Mouse (Mus musculus) left cerebral cortex, postnatal 25 days (tissue): ENCODE results near the gene Nyap1. TPM values are rescaled to one million over a fixed set of nuclear protein-coding genes. Genes with fewer than 3 reads are reported as not detected.
A peak's percentile ranks its signal among the peaks of the same experiment; 100 is the strongest.
"Not testable (repeated sequence)": the region's sequence is repeated elsewhere in the genome, so short reads cannot be mapped to it uniquely, and the experiment has no call there.

ENCODE experiments used
- DNase-seq, 2 experiments: peaks; one replicate each; pipeline ENCODE4 v3.0.0; 2022; ENCODE audit warnings: low spot score in 2 of 2, mixed read lengths in 1 of 2
- intact Hi-C: fragments of 180-260 bp; cut with DNase I; formaldehyde crosslinking; loops from one replicate; pipeline ENCODE4 v1.15.1; 2025
- total RNA-seq, 2 experiments: library from RNA; stranded (reverse); gene quantifications; 2 replicates each; pipeline ENCODE4 v1.2.3; 2021

The Nyap1 gene
- total RNA-seq, 2 experiments from 2014 or later: 69.0 to 73.4 TPM

GRCm38 (mm10) chr5:137748130-137748770 lies 6.8 kb upstream of the Nyap1 start:
- intact Hi-C loops: no loop called here
- DNase-seq: no peak

DNA sequence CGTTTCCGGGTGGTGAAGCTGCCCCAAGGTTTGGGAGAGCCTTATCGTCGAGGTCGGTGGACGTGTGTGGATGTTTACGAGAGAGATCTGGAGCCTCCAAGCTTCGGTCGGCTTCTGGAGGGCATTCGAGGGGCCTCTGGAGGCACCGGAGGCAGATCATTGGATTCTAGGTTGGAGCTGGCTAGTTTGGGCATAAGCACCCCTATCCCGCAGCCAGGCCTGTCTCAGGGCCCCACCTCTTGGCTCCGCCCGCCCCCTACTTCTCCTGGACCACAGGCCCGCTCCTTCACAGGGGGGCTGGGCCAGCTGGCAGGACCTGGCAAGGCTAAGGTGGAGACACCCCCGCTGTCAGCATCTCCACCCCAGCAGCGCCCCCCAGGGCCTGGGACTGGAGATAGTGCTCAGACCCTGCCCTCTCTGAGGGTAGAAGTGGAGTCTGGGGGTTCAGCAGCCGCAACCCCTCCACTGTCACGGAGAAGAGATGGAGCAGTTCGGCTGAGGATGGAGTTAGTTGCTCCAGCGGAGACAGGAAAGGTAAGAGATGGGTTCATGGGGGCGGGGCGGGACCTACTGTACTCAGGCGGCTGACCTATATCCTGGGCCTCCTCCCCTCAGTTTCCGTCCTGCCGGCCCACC lies 6.0 kb upstream of the Nyap1 start:
- intact Hi-C loops: no loop called here
- no peak for DNase-seq

GRCm38 (mm10) chr5:137746851-137747325 lies 5.5 kb upstream of the Nyap1 start:
- DNase-seq: no peak
- intact Hi-C loops: no loop called here

DNA sequence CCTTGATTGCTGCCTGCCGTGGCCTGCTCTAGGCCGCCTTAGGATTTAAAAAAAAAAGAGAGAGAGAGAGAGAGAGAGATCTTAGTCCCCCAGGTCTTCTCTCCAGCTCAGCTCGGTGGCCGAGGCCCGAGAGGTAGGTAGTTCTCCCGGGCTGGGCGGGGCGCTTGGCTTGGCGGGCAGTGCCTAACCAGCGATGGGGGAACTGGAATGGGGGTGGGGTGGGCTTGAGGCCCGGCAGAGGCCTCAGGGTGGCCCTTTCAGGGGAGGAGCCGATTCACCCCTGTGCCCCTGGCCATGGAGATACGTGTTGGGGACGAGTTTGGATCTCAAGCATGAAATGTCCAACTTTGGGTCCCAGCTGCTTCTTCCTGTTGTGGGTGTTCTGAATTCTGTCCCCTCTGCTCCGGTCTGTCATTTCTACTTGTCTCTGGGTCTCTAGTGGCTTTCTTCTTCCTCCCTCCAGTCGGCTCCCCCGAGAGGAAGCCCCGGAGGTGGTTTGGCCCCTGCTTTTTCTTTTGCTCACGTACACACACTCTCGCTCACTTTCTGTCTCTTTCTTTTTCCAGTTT lies 5.0 kb upstream of the Nyap1 start:
- intact Hi-C loops: no loop called here
- no peak for DNase-seq

GRCm38 (mm10) chr5:137745214-137746171 lies 4.1 kb upstream of the Nyap1 start, which contains the start of gene Tsc22d4:
Gene Tsc22d4, plus strand, starts transcription at chr5:137745730.
- intact Hi-C loops: no loop called here
- DNase-seq: peak; percentile 87 to 93

DNA sequence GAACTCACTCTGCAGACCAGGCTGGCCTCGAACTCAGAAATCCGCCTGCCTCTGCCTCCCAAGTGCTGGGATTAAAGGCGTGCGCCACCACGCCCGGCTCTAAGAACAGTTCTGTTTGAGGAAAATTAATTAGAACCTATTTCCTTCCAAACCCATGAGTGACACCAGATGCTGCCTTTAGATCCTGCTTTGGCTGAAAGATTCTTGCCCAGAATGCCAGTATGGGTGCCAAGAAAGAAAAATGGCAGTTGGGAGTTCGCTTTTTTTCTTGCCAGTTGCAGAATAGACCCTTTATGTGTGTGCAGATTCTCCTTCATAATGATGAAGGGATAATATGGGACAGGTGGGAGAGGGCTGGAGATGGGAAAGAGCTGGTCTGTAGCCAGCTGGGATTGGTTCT lies 2.8 kb upstream of the Nyap1 start:
- DNase-seq: no peak

GRCm38 (mm10) chr5:137742836-137743235 lies 1.4 kb upstream of the Nyap1 start:
- DNase-seq: no peak
- intact Hi-C loops: no loop called here

More for the DNA sequence above, 2.8 kb upstream of the Nyap1 start:
- intact Hi-C loops: no loop called here

GRCm38 (mm10) chr5:137742048-137742447 lies 641 bp upstream of the Nyap1 start:
- intact Hi-C loops: no loop called here

DNA sequence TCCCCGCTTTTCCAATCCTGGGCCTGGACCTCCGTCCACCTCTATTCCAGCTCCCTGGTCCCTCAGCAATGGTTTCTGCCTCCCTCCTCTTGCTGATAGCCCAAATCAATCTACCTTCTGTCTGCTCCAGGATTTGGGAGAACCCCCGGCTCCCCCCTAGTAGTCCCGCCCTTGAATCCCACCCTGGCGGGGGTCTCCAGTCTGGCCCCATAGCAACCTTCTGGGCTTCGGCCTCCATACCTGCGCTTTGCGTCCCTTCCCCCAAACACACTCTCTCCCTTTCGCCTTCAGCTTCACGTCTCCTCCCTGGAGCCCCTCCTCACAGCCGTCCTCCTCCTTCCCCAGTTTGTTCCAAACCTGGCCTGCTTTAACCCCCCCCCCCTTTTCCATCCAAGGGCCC lies 901 bp downstream of the Nyap1 start:
- intact Hi-C loops: loop anchor here (2.0 kb wide), 1 partner anchor 56 kb away; the partner anchor contains the start of gene Agfg2
- no peak for DNase-seq

More at GRCm38 (mm10) chr5:137742048-137742447, 641 bp upstream of the Nyap1 start:
- DNase-seq: no peak

- intact Hi-C loops: no loop called here
Observed at GRCm38 (mm10) chr5:137739471-137739870, 1.9 kb downstream of the Nyap1 start.

GRCm38 (mm10) chr5:137738516-137738915 lies 2.9 kb downstream of the Nyap1 start:
- intact Hi-C loops: no loop called here
- peak in 1 of 2 experiments; percentile 55 for DNase-seq

More at GRCm38 (mm10) chr5:137739471-137739870, 1.9 kb downstream of the Nyap1 start:
- no peak for DNase-seq

DNA sequence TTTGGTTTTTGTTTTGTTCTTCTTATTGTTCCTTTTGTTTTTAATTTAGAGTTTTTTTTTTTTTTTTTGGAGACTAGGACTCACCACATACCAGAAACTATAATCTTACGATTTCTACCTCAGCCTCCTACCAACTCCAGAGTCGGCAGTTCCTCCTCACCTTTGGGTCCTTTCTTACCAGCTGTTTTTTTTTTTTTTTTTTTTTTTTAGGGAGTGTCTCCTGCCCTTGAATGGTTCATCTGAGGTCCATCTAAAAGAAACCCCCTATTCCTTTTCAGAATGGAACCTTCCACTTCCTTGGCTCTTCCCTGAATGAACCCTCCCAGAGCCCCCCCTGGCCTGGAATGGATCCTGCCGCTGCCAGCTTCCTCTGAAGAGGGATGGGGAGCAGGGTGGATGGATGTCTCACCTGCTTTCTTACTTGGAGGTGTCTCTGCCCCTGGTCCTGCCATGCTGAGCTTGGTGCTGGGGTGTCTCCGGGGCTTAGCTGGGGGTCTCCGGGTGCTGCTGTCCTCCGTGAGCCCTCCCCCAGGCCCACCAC lies 3.9 kb downstream of the Nyap1 start:
- DNase-seq: peak in 1 of 2 experiments; percentile 61
- intact Hi-C loops: no loop called here

DNA sequence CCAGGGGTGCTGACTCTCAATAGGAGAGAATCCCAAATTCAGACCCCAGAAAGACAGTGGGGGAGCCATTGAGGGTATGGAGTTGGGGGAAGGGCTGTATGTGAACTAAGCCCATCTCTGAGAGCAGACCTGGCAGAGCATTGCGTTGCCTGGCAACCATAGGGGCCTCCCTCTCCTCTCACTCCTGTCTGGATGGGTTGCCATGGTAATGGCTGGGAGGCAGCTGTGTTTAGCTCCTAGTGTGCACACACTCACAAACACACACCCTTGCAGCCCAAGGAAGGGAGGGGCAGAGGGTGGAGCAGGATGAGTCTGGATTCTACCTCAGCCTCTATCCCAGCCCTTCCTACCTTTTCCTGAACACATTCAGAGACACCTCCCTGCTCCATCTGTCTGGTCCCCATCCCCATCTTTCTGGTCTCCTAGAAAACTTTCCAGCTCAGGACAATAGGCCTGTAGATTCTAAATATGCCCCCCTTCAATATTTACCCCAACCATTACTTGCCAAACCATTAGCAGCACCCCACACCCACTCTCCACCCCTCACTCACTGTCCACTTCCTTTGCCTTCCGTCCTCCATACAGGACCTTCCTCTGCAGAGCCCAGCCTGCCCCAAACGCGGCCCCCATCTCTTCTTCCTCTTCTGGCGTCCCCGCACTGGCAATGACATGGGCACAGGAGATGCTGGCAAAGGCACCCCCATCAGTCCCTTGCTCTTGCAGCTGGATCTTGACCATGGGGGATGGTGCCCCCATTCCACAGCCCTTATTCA lies 6.9 kb downstream of the Nyap1 start:
- peak; percentile 91 to 98 for DNase-seq
- intact Hi-C loops: no loop called here

- DNase-seq: no peak
- intact Hi-C loops: no loop called here
Observed at GRCm38 (mm10) chr5:137733638-137734288, 7.6 kb downstream of the Nyap1 start.

DNA sequence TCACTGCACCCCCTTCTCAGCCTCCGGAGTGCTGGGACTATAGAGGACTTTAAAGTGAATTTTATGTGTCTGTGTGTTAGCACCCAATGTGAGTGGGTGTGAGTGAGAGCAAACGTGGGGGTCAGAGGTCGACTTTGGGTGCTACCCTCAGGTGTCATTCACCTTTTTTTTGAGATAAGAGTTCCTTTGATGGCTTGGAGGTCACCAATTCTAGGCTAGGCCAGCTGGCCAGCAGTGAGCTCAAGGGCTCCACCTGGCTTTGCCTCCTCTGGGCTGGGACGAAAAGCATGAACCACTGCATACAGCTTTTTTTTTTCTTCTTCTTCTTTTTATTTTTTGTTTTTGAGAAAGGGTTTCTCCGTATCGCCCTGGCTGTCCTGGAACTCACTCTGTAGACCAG lies 14.6 kb downstream of the Nyap1 start:
- DNase-seq: no peak
- intact Hi-C loops: no loop called here

DNA sequence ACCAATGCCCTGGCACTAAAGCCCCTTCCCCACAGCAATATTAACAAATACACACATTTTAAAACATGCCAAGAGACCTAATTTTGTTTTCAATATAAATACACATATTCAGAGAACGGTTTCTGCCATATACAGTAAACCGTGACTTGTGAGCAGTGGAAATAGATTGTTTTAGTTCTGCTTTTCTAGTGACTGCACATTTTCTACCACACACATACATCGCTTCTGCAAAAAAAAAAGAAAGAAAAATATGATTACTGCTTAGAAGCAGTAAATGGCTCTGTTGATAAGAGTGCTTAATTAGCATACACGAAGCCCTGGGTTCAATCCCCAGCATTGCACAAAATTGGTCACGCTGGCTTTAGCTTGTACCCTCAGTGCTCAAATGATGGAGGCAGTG lies 17.6 kb downstream of the Nyap1 start:
- DNase-seq: no peak
- intact Hi-C loops: loop anchor here (5.0 kb wide), 1 partner anchor 37 kb away; no protein-coding TSS in a partner anchor

DNA sequence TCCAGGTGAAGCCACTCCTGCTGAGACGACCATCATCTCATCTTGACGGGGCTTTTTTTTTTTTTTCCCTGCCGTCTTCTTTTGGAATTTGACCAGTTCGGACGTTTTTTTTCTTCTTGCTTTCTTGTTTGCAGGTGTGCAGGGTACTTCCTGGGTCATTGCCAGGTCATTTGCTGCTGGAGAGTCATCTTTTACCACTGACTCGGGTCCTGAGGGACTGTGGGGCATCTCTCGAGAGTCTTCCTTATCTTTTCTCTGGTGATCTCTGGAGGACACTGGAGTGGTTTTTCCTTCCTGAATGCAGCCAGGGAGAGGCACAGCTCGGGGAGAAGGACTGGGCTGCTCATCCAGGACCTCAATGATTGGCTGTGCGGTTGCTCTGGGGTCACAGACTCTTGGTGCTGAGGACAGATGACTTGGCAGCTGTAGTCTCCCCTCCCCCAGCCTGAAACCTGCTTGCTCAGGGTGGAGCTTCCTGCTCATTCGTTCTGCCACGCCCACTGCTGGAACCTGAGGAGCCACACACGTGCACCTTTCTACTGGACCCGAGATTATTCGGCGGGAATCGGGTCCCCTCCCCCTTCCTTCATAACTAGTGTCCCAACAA lies 20.7 kb downstream of the Nyap1 start:
- intact Hi-C loops: loop anchor here (5.0 kb wide), 1 partner anchor 33 kb away; no protein-coding TSS in a partner anchor
- not testable (repeated sequence) for DNase-seq

DNA sequence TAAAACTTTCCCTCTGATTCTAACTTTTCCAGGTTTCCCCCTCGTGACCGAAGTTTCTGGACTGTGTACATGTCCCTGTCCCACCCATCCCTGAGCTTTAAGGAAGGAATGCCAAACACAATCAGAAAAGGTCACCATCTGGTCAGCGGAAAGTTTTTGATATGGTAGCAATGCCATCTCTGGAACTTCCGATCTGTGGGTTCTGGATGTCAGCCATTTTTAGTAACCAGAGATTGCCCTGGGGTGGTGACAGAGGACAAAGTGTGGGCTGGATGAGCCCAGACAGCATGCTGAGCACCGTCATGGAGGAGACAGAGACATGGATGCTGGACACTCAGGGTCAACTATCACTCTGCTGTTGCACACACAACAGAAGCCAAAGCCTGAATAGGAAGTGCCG lies 22.3 kb downstream of the Nyap1 start:
- intact Hi-C loops: no loop called here
- no peak for DNase-seq
